Mouse (Mus musculus) spleen, postnatal 36 days (tissue): ENCODE measurements around the gene Rasgrp3.

Source experiments
- DNase-seq, 2 experiments: peaks; one replicate each; pipeline ENCODE4 v3.0.0; 2022; ENCODE audit warnings: low spot score in 2 of 2, mixed read lengths in 1 of 2

Rasgrp3 gene

GRCm38 (mm10) chr17:75538431-75538830, 102.7 kb downstream of the Rasgrp3 start:
- no peak for DNase-seq

DNA sequence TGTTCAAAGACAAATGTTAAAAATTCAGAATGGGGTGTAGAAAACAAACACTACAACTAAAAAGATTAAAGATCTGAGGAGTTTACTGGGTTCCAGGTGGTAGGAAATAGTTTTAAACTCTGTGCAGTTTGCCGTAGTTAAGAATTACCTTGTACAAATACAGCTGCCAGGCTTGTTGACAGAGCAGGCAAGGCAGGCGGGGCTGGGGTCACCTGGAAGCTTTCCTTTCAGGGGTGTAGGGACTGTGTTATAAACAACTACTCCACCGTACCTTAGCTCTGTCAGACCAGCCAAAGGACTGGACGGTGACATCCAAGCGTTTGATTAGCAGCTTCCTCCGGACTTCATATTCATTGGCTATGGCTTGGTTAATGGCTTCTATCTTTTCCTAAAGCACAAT, 103.4 kb downstream of the Rasgrp3 start:
- DNase-seq, result no peak

GRCm38 (mm10) chr17:75539841-75540240, 104.1 kb downstream of the Rasgrp3 start:
- no peak for DNase-seq

GRCm38 (mm10) chr17:75543434-75543833, 107.7 kb downstream of the Rasgrp3 start:
- no peak for DNase-seq

GRCm38 (mm10) chr17:75544262-75544661, 108.6 kb downstream of the Rasgrp3 start:
- no peak for DNase-seq

- no peak for DNase-seq
Measured at GRCm38 (mm10) chr17:75550771-75551413, 115.2 kb downstream of the Rasgrp3 start.

DNA sequence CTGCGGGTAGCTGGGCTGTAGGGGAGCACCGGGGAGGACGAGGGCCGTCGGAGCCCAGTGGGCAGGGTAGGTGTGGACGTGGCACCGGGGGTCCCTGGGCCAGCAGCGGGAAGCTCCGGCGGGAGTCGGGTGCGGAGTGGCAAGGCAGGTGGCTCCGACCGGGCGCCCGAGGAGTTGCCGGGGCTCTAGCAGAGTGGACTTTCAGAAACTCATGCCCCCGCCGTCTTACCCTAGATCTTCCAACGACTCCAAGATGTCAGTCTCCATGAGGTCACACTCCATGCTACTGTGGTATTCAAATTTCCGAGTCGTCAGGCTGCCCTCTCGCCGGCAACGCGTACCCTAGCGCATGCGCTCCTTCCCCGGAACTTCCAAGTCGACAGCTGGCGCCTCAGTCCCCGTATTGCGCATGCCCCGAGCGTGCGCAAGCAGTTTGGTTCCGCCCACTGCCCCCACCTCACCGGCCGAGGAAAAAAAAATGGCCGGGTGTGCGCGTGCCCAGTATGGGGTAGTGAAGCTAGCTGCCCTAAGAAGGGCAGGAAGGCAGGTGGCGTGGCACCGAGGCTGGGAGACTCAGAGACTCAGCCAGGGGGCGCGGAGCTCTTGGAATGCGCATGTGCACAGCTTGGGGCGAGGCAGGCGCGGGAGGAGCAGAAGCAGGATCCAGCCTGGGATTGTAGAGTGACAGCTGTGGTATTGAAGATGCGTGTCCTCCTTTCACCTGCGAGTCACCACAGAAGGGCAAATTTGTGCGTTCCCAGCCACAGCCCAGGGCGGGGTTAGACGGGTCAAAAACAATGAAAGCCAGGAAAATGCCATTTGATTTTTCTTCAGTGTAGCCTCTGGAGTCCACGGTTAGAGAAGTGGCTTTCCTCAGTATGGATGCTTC, 116.1 kb downstream of the Rasgrp3 start, which contains the start of gene Fam98a:
Gene Fam98a (minus strand): TSS at position 435 of the 889 bp plus-strand sequence.
- DNase-seq, result peak; percentile 97

DNA sequence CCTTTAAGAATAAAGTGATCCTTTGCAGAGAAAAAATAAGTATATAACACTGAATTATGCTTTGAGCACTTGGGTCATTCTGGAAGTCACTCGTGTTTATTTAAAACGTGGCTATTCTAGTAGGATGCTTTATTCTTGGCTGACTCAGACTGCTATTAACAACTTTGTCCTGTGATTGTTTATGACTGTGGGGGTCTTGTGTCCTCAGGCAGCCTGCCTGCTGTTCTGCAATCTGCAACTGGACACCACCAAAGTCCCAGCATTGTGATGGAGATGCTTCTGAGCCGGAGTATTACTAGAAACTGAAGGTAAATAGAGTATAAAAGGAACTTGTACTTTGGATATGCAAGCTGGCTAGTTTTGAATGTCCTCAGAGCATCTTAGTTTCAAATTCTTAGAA, 121.3 kb downstream of the Rasgrp3 start:
- no peak for DNase-seq

GRCm38 (mm10) chr17:75558041-75558440, 122.3 kb downstream of the Rasgrp3 start:
- no peak for DNase-seq

- DNase-seq, result no peak
Measured at GRCm38 (mm10) chr17:75575608-75576007, 139.9 kb downstream of the Rasgrp3 start.
